Mouse (Mus musculus): ENCODE data around the gene Camk2n1.

Camk2n1 gene

GRCm38 (mm10) chr4:138465446-138465845 is 11.3 kb downstream of the Camk2n1 start:
- no peak for DNase-seq

- DNase-seq, result no peak
Measured at GRCm38 (mm10) chr4:138466690-138467089, 12.6 kb downstream of the Camk2n1 start.

- DNase-seq, result peak; percentile 48
Measured at GRCm38 (mm10) chr4:138467451-138467850, 13.3 kb downstream of the Camk2n1 start.

DNA sequence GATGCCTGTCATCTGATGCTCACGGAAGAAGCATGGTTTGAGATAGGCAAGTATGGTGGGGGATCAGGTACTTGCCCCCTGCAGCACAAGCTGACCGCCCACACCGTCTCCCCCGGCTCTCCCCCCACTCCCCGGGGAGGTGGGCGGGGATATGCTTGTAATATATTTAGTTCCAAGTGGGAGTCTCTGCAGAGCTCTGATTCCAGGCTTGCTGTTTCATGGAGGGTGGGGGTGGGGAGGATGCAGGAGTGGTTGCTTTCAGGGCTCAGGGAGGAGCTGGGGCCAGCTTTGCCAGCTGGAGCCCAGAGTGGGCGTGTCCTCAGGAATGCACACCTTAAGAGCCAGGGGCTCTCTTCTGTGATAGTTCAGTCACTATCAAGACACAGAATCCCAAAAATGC is 15.0 kb downstream of the Camk2n1 start:
- DNase-seq, result no peak

DNA sequence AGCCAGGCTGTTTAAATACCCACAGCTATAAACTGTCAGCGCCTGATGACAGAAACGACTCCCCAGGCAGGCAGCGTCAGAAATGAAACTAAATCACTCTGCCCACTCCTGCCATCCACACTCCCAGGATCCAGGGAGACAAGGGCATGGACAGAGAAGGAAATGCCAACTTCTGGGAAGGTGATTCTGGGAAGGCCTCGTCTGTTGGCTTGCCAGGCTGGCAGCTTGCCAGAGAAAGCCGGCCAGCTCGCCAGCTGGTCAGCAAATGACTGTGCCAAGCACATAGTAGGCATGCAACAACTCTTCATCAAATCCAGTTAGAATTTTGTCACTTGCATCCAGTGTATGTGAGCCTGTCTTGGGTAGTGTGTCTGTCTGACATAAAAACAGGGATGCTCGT is 17.1 kb downstream of the Camk2n1 start:
- no peak for DNase-seq

- DNase-seq, result no peak
Measured at GRCm38 (mm10) chr4:138479595-138479994, 25.5 kb downstream of the Camk2n1 start.

DNA sequence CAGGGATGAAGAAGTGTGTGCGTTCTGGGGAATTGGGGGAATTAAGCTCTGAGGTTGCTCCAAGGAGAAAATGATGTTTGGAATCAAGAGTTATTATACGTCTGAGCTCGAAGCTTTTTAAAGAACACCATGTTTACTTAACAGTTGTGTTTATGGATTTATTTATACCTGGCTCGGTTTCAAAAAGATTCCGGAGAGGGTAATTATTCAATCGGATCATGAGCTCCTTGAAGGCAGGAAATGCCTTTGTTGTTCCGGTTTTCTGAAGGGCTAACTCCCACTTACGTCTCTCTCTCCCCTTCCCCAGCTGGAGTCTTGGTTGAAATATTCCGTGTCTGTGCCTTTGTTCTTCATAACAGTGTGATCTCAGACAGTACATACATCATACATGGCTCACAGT is 26.8 kb downstream of the Camk2n1 start:
- no peak for DNase-seq

GRCm38 (mm10) chr4:138482721-138483120 is 28.6 kb downstream of the Camk2n1 start:
- DNase-seq, result no peak

DNA sequence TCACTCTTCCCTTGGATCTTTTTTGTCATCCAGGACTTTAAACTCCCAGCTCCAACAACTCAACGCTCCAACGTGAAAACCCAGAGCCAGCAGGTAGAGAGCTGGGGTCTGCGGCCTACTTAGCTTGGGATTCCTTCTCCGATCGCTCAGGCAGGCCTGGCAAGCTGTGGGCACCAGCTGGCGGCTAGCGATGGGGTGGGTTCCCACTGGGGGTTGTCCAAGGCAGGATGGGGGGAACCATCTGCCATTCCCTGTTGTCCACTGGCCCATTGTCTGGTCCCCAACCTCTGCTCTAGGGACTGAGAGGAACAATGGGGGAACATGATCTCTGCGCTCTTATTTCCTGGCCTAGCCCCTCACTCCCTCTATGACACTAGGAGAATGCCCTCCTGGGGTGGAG is 34.1 kb downstream of the Camk2n1 start:
- no peak for DNase-seq

DNA sequence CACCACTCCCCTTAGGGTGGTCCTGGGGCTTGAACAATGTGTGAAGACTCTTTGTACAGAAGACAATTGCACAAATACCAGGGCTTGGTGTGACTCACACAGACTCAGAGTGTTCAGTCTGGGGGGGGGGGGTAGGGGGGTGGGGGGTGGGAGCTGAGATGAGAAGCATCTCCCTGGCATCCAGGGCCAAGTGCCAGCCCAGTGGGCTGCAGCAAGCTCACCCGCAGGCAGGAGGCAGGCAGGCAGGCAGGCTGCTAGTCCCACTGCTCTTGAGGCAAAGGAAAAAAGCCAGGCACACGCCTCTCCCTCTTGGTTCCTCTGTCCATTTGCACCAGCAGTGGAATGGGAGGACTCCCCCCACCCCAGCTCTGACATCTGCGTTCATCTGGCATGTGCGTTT is 37.0 kb downstream of the Camk2n1 start:
- DNase-seq, result no peak

DNA sequence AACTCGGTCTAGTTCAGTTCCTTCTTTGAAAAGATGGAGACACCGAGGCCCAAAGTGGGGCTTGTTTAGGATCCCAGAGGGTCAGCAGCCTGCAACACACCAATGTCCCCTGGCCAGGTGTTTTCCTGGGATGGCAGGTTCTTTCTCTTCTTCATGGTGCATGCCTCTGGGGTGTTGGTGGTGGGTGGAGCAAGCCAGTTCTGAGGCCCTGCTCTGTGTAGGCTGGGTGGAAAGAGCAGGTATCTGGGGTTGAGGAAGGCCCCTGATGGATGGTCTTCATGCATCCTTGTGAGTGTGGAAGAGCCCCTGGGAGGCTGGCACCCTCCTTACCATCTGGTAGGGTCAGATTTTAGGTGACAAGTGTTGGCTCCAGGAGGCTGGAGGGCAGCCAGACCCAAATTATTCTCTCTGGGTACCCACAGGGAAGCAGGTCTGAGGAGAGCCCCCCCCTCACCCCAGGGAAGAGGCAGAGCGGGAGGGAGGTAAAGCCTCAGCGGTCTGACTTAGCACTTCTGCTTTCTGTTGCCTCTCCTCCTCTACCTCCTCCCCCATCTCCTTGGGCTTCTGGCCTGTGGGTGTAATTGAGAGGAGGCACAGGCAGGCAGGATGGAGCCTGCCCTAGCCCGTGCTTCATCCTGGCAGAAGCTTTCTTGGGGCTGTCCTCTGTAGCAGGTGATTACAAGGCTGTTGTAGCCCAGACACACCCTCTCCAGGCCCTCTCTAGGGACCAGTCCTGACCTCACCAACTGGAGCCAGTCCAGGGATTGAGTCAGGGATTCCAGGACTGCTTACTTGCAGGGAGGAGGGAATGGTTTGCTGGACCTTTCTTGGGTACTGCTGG is 39.3 kb downstream of the Camk2n1 start:
- peak; percentile 64 for DNase-seq

DNA sequence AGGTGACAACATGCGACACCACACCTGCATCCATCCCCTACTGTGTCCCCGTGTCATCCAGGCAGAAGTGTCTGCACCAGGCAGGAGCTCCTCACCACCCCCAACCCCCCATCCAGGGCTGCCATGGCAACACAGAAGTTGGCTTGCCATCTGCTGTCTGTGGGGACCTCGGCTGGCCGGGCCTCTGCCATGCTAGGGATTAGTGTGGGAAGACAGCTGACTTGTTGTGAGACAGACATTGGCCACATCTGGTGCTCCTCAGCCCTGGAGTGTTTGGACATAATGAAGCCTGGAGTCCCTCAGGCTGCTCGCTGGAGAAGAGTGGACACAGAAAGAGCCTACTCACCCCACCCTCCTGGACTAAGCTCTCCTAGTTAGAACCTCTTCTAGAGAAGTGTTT is 40.8 kb downstream of the Camk2n1 start:
- DNase-seq, result no peak

- peak; percentile 64 for DNase-seq
Measured at GRCm38 (mm10) chr4:138495775-138496174, 41.7 kb downstream of the Camk2n1 start.

GRCm38 (mm10) chr4:138496746-138497520 is 42.8 kb downstream of the Camk2n1 start:
- DNase-seq, result peak; percentile 42

DNA sequence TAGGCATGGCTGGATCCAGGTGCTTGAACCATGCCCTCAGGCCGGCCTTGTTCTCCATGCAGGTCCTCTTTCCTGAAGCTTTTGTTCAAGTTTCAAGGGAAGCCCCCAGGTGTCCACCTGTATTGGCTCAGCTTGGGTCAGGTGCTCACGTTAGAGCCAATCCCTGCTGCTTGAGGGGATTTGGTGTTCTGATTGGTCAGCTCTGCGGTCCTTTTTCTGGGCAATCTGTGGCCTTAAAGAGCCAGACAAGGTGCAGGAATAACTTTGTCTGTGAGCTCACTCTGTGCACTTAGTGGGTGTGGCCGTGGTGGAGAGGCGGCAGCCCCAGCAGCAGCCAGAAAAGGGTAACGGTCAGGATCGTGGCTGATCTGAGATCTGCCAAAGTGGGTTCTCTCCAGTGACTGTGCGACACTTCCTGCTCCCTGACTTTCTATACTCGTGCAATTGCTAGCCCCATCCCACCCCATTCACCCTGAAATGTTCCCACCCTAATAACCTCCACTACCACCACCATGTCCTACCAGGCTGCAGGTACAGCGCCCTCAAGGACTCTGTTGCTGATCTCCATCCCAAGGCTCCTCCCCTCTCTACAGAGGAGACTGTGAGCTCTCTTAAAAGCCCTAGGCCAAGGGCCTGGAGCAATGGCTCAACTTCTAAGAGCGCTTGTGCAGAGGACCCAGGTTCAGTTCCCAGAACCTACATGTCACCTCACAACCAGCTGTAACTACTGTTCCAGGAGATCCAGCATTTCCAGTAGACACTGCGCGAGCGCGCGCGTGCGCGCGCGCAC is 45.9 kb downstream of the Camk2n1 start:
- no peak for DNase-seq

GRCm38 (mm10) chr4:138501048-138501447 is 46.9 kb downstream of the Camk2n1 start:
- DNase-seq, result no peak

GRCm38 (mm10) chr4:138504632-138505101 is 50.6 kb downstream of the Camk2n1 start:
- peak; percentile 56 for DNase-seq

- peak; percentile 57 for DNase-seq
Measured at GRCm38 (mm10) chr4:138505171-138505870, 51.2 kb downstream of the Camk2n1 start.

DNA sequence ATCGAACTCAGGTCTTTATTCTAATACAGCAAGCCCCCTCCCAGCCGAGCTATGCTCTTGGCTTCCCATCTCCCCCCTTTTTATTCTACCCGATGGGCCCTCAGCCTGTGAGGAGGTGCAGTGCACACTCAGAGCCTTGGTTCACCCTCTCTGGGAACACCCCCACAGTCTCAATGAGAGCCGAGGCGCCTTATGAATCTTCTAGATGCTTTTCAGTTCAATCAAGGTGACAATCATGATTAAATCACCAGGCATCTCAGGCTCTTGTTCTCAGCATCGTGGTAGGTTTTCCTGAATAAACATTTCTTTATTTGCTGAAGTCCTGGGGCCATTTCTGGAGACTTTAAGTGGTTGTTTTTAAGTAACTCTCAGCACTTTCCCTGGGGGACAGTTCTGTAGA is 53.8 kb downstream of the Camk2n1 start:
- no peak for DNase-seq
